Mouse (Mus musculus): ENCODE data around the gene Zfand3. TPM values are rescaled to one million over a fixed set of nuclear protein-coding genes. Genes with fewer than 3 reads are reported as not detected.

Zfand3 gene
- polyA plus RNA-seq, 1 experiment from 2014 or later: 55.5 TPM

GRCm38 (mm10) chr17:30069776-30070175, 65.2 kb downstream of the Zfand3 start:
- TF ChIP-seq CTCF (IDR thresholded peaks at IDR 0.05; ENCODE audit: low read depth): no peak
- Histone ChIP-seq H3K36me3 (ENCODE audit: insufficient read depth, low read length) (no peaks in the 10 kb centered on the region), H3K4me2 (ENCODE audit: low read length) (no peak overlapping the region), H3K9me3 (replicated peaks; ENCODE audit: low read length) (no peaks in the 10 kb centered on the region), H3K27me3 (ENCODE audit: insufficient read depth, low read length) (no peaks in the 10 kb centered on the region), H3K27ac (no peak overlapping the region), H3K4me1 (replicated peaks; ENCODE audit: insufficient read depth, low read length) (no peaks in the 10 kb centered on the region), H3K9ac (ENCODE audit: low read depth, low read length) (no peak overlapping the region), H3K4me3 (replicated peaks; ENCODE audit: low read depth, low read length) (no peak overlapping the region)
- WGBS: 85% methylated on average over 3 of the region's 3 CpGs
- no peak for DNase-seq (ENCODE audit: low spot score)
- ATAC-seq (replicated peaks; ENCODE audit: low FRiP score, low read depth): no peak

GRCm38 (mm10) chr17:30070631-30071030, 66.1 kb downstream of the Zfand3 start:
- WGBS: 61% methylated on average over 5 of the region's 5 CpGs
- Histone ChIP-seq H3K4me1 (replicated peaks; ENCODE audit: insufficient read depth, low read length) (no peaks in the 10 kb centered on the region), H3K27me3 (ENCODE audit: insufficient read depth, low read length) (no peaks in the 10 kb centered on the region), H3K9ac (ENCODE audit: low read depth, low read length) (no peak overlapping the region), H3K36me3 (ENCODE audit: insufficient read depth, low read length) (no peaks in the 10 kb centered on the region), H3K27ac (no peak overlapping the region), H3K9me3 (replicated peaks; ENCODE audit: low read length) (no peaks in the 10 kb centered on the region), H3K4me3 (replicated peaks; ENCODE audit: low read depth, low read length) (no peak overlapping the region), H3K4me2 (ENCODE audit: low read length) (no peak overlapping the region)
- ATAC-seq (replicated peaks; ENCODE audit: low FRiP score, low read depth) (no peak), DNase-seq (ENCODE audit: low spot score) (no peak)
- no peak for TF ChIP-seq CTCF (IDR thresholded peaks at IDR 0.05; ENCODE audit: low read depth)

- DNase-seq (ENCODE audit: low spot score): no peak
- WGBS: 87% methylated on average over 3 of the region's 3 CpGs
- Histone ChIP-seq H3K27me3 (ENCODE audit: insufficient read depth, low read length) (no peaks in the 10 kb centered on the region), H3K9me3 (replicated peaks; ENCODE audit: low read length) (no peaks in the 10 kb centered on the region), H3K9ac (ENCODE audit: low read depth, low read length) (no peak overlapping the region), H3K27ac (no peak overlapping the region), H3K4me3 (replicated peaks; ENCODE audit: low read depth, low read length) (no peak overlapping the region), H3K4me2 (ENCODE audit: low read length) (no peak overlapping the region), H3K4me1 (replicated peaks; ENCODE audit: insufficient read depth, low read length) (no peaks in the 10 kb centered on the region), H3K36me3 (ENCODE audit: insufficient read depth, low read length) (no peaks in the 10 kb centered on the region)
- ATAC-seq (replicated peaks; ENCODE audit: low FRiP score, low read depth): no peak
- TF ChIP-seq CTCF (IDR thresholded peaks at IDR 0.05; ENCODE audit: low read depth): no peak
Observed at GRCm38 (mm10) chr17:30072613-30073012, 68.1 kb downstream of the Zfand3 start.

GRCm38 (mm10) chr17:30075896-30076295, 71.4 kb downstream of the Zfand3 start:
- no peak for TF ChIP-seq CTCF (IDR thresholded peaks at IDR 0.05; ENCODE audit: low read depth)
- ATAC-seq (replicated peaks; ENCODE audit: low FRiP score, low read depth) (no peak), DNase-seq (ENCODE audit: low spot score) (no peak)
- Histone ChIP-seq H3K9me3 (replicated peaks; ENCODE audit: low read length) (no peaks in the 10 kb centered on the region), H3K9ac (ENCODE audit: low read depth, low read length) (no peak overlapping the region), H3K4me3 (replicated peaks; ENCODE audit: low read depth, low read length) (no peak overlapping the region), H3K27me3 (ENCODE audit: insufficient read depth, low read length) (no peaks in the 10 kb centered on the region), H3K4me1 (replicated peaks; ENCODE audit: insufficient read depth, low read length) (no peaks in the 10 kb centered on the region), H3K4me2 (ENCODE audit: low read length) (no peak overlapping the region), H3K27ac (no peak overlapping the region), H3K36me3 (ENCODE audit: insufficient read depth, low read length) (no peaks in the 10 kb centered on the region)
- WGBS: 49% methylated on average over 5 of the region's 5 CpGs

- Histone ChIP-seq H3K9ac (ENCODE audit: low read depth, low read length) (no peak overlapping the region), H3K4me3 (replicated peaks; ENCODE audit: low read depth, low read length) (no peak overlapping the region), H3K27me3 (ENCODE audit: insufficient read depth, low read length) (no peaks in the 10 kb centered on the region), H3K36me3 (ENCODE audit: insufficient read depth, low read length) (0 out of 2 replicates have a peak, but pooled peaks cover 2% of the 10 kb centered on the region), H3K27ac (no peak overlapping the region), H3K4me1 (replicated peaks; ENCODE audit: insufficient read depth, low read length) (no peaks in the 10 kb centered on the region), H3K9me3 (replicated peaks; ENCODE audit: low read length) (no peaks in the 10 kb centered on the region), H3K4me2 (ENCODE audit: low read length) (no peak overlapping the region)
- ATAC-seq (replicated peaks; ENCODE audit: low FRiP score, low read depth): no peak
- no peak for DNase-seq (ENCODE audit: low spot score)
- WGBS: 60% methylated on average over 4 of the region's 4 CpGs
- TF ChIP-seq CTCF (IDR thresholded peaks at IDR 0.05; ENCODE audit: low read depth): no peak
Observed at GRCm38 (mm10) chr17:30084007-30084406, 79.5 kb downstream of the Zfand3 start.

GRCm38 (mm10) chr17:30086695-30087094, 82.2 kb downstream of the Zfand3 start:
- no peaks in the 10 kb centered on the region for H3K4me1 ChIP-seq (replicated peaks; ENCODE audit: insufficient read depth, low read length)
- H3K36me3 ChIP-seq (ENCODE audit: insufficient read depth, low read length): 0 out of 2 replicates have a peak, but pooled peaks cover 2% of the 10 kb centered on the region
- H3K9me3 ChIP-seq (replicated peaks; ENCODE audit: low read length): no peaks in the 10 kb centered on the region
- no peak for TF ChIP-seq CTCF (IDR thresholded peaks at IDR 0.05; ENCODE audit: low read depth)
- H3K27me3 ChIP-seq (ENCODE audit: insufficient read depth, low read length): no peaks in the 10 kb centered on the region
- 90% methylated on average over 6 of the region's 7 CpGs for WGBS
- H3K4me3 ChIP-seq (replicated peaks; ENCODE audit: low read depth, low read length): no peak overlapping the region
- no peak overlapping the region for H3K9ac ChIP-seq (ENCODE audit: low read depth, low read length)
- ATAC-seq (replicated peaks; ENCODE audit: low FRiP score, low read depth): no peak
- no peak overlapping the region for H3K4me2 ChIP-seq (ENCODE audit: low read length)
- no peak for DNase-seq (ENCODE audit: low spot score)
- no peak overlapping the region for H3K27ac ChIP-seq

- H3K4me1 ChIP-seq (replicated peaks; ENCODE audit: insufficient read depth, low read length): no peaks in the 10 kb centered on the region
- no peaks in the 10 kb centered on the region for H3K9me3 ChIP-seq (replicated peaks; ENCODE audit: low read length)
- no peak overlapping the region for H3K4me3 ChIP-seq (replicated peaks; ENCODE audit: low read depth, low read length)
- 87% methylated on average over 3 of the region's 3 CpGs for WGBS
- no peak overlapping the region for H3K4me2 ChIP-seq (ENCODE audit: low read length)
- H3K9ac ChIP-seq (ENCODE audit: low read depth, low read length): no peak overlapping the region
- no peak for TF ChIP-seq CTCF (IDR thresholded peaks at IDR 0.05; ENCODE audit: low read depth)
- ATAC-seq (replicated peaks; ENCODE audit: low FRiP score, low read depth) (no peak), DNase-seq (ENCODE audit: low spot score) (no peak)
- H3K27me3 ChIP-seq (ENCODE audit: insufficient read depth, low read length): no peaks in the 10 kb centered on the region
- no peak overlapping the region for H3K27ac ChIP-seq
- H3K36me3 ChIP-seq (ENCODE audit: insufficient read depth, low read length): no peaks in the 10 kb centered on the region
Observed at GRCm38 (mm10) chr17:30088431-30088830, 83.9 kb downstream of the Zfand3 start.
